Mouse (Mus musculus) macrophage (primary cell): ENCODE data around the gene 4930502E18Rik. TPM values are rescaled to one million over a fixed set of nuclear protein-coding genes. Genes with fewer than 3 reads are reported as not detected.
"Not testable (repeated sequence)": the region's sequence is repeated elsewhere in the genome, so short reads cannot be mapped to it uniquely, and the experiment has no call there.

ENCODE experiments used
- H3K27ac ChIP-seq: fragments of 350-480 bp; formaldehyde crosslinking; 2 replicates; pipeline ENCODE4 v1.9.0; 2021
- H3K36me3 ChIP-seq: fragments of 350-480 bp; formaldehyde crosslinking; 2 replicates; pipeline ENCODE4 v1.9.0; 2021; ENCODE audit errors: inconsistent target
- H3K4me3 ChIP-seq: fragments of 350-480 bp; formaldehyde crosslinking; 2 replicates; pipeline ENCODE4 v1.9.0; 2021; ENCODE audit errors: inconsistent target
- H3K79me2 ChIP-seq: fragments of 350-480 bp; formaldehyde crosslinking; 2 replicates; pipeline ENCODE4 v1.9.0; 2021; ENCODE audit errors: inconsistent target
- WGBS: methylation state at CpG from one replicate; pipeline ENCODE4 v1.1.7; 2026; ENCODE audit warnings: inconsistent platforms; ENCODE audit not compliant: missing documents; 5-methylcytosine and 5-hydroxymethylcytosine counted together
- polyA plus RNA-seq: library from polyadenylated mRNA; stranded (reverse); fragments of 250-400 nt; gene quantifications from 3 replicates; pipeline ENCODE4 v1.2.4, GENCODE M21; 2018; ENCODE audit warnings: inconsistent platforms
- total RNA-seq, 78 experiments: library from RNA; depleted of rRNA; stranded (reverse); fragments of 250-400 nt; gene quantifications; 1 replicate in 9 of 78; 2 replicates in 24 of 78; 3 replicates in 43 of 78; 4 replicates in 2 of 78; pipeline ENCODE4 v1.2.4; 2018; ENCODE audit warnings: inconsistent platforms in 56 of 78

The 4930502E18Rik gene
- total RNA-seq (2018; cell fraction: chromatin; rRNA removed), result not detected
- not detected for total RNA-seq (2018; cell fraction: cytosol; rRNA removed)
- not detected for total RNA-seq (2018; cell fraction: nucleus; rRNA removed)
- polyA plus RNA-seq, result not detected in 3 replicates

- WGBS, result 79% methylated on average over 11 of the region's 11 CpGs
- Histone ChIP-seq H3K79me2 (no peaks in the 10 kb centered on the region), H3K4me3 (no peak within 1 kb of the TSS), H3K27ac (no peak within 1 kb of the TSS), H3K36me3 (no peaks in the 10 kb centered on the region)
These were observed at the start of gene 4930502E18Rik for GRCm38 (mm10) chrX:53724596-53724995. TSS of gene 4930502E18Rik (plus strand) at chrX:53724826.

- H3K27ac ChIP-seq, result not testable (repeated sequence)
These were observed 47.7 kb upstream of the 4930502E18Rik start for GRCm38 (mm10) chrX:53676943-53677342.

GRCm38 (mm10) chrX:53682650-53683049 is 42.0 kb upstream of the 4930502E18Rik start:
- not testable (repeated sequence) for H3K79me2 ChIP-seq, H3K36me3 ChIP-seq, H3K27ac ChIP-seq, H3K4me3 ChIP-seq
- no CpG with 5 or more reads among the region's 3 CpGs for WGBS

More at GRCm38 (mm10) chrX:53676943-53677342, 47.7 kb upstream of the 4930502E18Rik start:
- not testable (repeated sequence) for H3K4me3 ChIP-seq, H3K79me2 ChIP-seq, H3K36me3 ChIP-seq
- 0% methylated on average over 1 of the region's 2 CpGs for WGBS

- H3K27ac ChIP-seq, H3K36me3 ChIP-seq, H3K4me3 ChIP-seq, H3K79me2 ChIP-seq: not testable (repeated sequence)
- 43% methylated on average over 2 of the region's 4 CpGs for WGBS
These were observed 40.0 kb upstream of the 4930502E18Rik start for GRCm38 (mm10) chrX:53684676-53685075.

GRCm38 (mm10) chrX:53692065-53692464 is 32.6 kb upstream of the 4930502E18Rik start:
- Histone ChIP-seq H3K79me2 (no peaks in the 10 kb centered on the region), H3K27ac (no peak overlapping the region), H3K36me3 (no peaks in the 10 kb centered on the region), H3K4me3 (no peak overlapping the region)
- 33% methylated on average over 1 of the region's 2 CpGs for WGBS

GRCm38 (mm10) chrX:53693141-53693540 is 31.5 kb upstream of the 4930502E18Rik start:
- WGBS, result 86% methylated on average over 1 of the region's 2 CpGs
- H3K4me3 ChIP-seq, result no peak overlapping the region
- no peaks in the 10 kb centered on the region for H3K36me3 ChIP-seq
- H3K27ac ChIP-seq, result no peak overlapping the region
- no peaks in the 10 kb centered on the region for H3K79me2 ChIP-seq

- Histone ChIP-seq H3K4me3 (no peak overlapping the region), H3K27ac (no peak overlapping the region), H3K36me3 (no peaks in the 10 kb centered on the region), H3K79me2 (no peaks in the 10 kb centered on the region)
- 87% methylated on average over 9 of the region's 9 CpGs for WGBS
These were observed 30.4 kb upstream of the 4930502E18Rik start for GRCm38 (mm10) chrX:53694008-53694777.

- 92% methylated on average over 2 of the region's 2 CpGs for WGBS
These were observed 25.4 kb upstream of the 4930502E18Rik start for GRCm38 (mm10) chrX:53699225-53699624.

GRCm38 (mm10) chrX:53702673-53703072 is 22.0 kb upstream of the 4930502E18Rik start:
- WGBS, result 90% methylated on average over 2 of the region's 3 CpGs
- H3K4me3 ChIP-seq, result no peak overlapping the region
- no peaks in the 10 kb centered on the region for H3K79me2 ChIP-seq
- no peak overlapping the region for H3K27ac ChIP-seq
- no peaks in the 10 kb centered on the region for H3K36me3 ChIP-seq

More at GRCm38 (mm10) chrX:53699225-53699624, 25.4 kb upstream of the 4930502E18Rik start:
- H3K27ac ChIP-seq, result no peak overlapping the region
- no peaks in the 10 kb centered on the region for H3K79me2 ChIP-seq
- H3K4me3 ChIP-seq, result no peak overlapping the region
- no peaks in the 10 kb centered on the region for H3K36me3 ChIP-seq

- Histone ChIP-seq H3K79me2 (no peaks in the 10 kb centered on the region), H3K27ac (no peak overlapping the region), H3K4me3 (no peak overlapping the region), H3K36me3 (no peaks in the 10 kb centered on the region)
- 69% methylated on average over 2 of the region's 2 CpGs for WGBS
These were observed 8.7 kb upstream of the 4930502E18Rik start for GRCm38 (mm10) chrX:53715942-53716322.

GRCm38 (mm10) chrX:53716323-53717182 is 8.1 kb upstream of the 4930502E18Rik start:
- no peaks in the 10 kb centered on the region for H3K36me3 ChIP-seq
- no peak overlapping the region for H3K27ac ChIP-seq
- 40% methylated on average over 34 of the region's 49 CpGs for WGBS
- no peak overlapping the region for H3K4me3 ChIP-seq
- H3K79me2 ChIP-seq, result no peaks in the 10 kb centered on the region

- Histone ChIP-seq H3K4me3 (no peak overlapping the region), H3K27ac (no peak overlapping the region), H3K36me3 (no peaks in the 10 kb centered on the region), H3K79me2 (no peaks in the 10 kb centered on the region)
- 68% methylated on average over 2 of the region's 2 CpGs for WGBS
These were observed 4.3 kb downstream of the 4930502E18Rik start for GRCm38 (mm10) chrX:53728967-53729366.

- 87% methylated on average over 1 of the region's 1 CpGs for WGBS
- no peak overlapping the region for H3K4me3 ChIP-seq
- no peaks in the 10 kb centered on the region for H3K79me2 ChIP-seq
- no peak overlapping the region for H3K27ac ChIP-seq
- no peaks in the 10 kb centered on the region for H3K36me3 ChIP-seq
These were observed 28.2 kb downstream of the 4930502E18Rik start for GRCm38 (mm10) chrX:53752851-53753250.

GRCm38 (mm10) chrX:53757736-53758135 is 33.1 kb downstream of the 4930502E18Rik start, which contains the start of gene 1700013H16Rik:
TSS of gene 1700013H16Rik (minus strand) at chrX:53757831.
- H3K4me3 ChIP-seq, result no peak within 1 kb of the TSS
- WGBS, result 93% methylated on average over 15 of the region's 16 CpGs
- H3K36me3 ChIP-seq, result no peaks in the 10 kb centered on the region
- no peaks in the 10 kb centered on the region for H3K79me2 ChIP-seq
- H3K27ac ChIP-seq, result no peak within 1 kb of the TSS

- Histone ChIP-seq H3K27ac (no peak within 1 kb of the TSS), H3K79me2 (no peaks in the 10 kb centered on the region), H3K36me3 (no peaks in the 10 kb centered on the region), H3K4me3 (no peak within 1 kb of the TSS)
- WGBS, result 91% methylated on average over 11 of the region's 12 CpGs
These were observed 51.6 kb downstream of the 4930502E18Rik start, which contains the start of gene Zfp36l3 for GRCm38 (mm10) chrX:53776276-53776675. TSS of gene Zfp36l3 (minus strand) at chrX:53776394.
